Mouse (Mus musculus): ENCODE measurements around the gene Gm21738.
"Not testable (repeated sequence)": the region's sequence is repeated elsewhere in the genome, so short reads cannot be mapped to it uniquely, and the experiment has no call there.

Gm21738 gene

GRCm38 (mm10) chr14:19418830-19419229 lies at the start of gene Gm21738:
Gene Gm21738, minus strand, starts transcription at chr14:19418930.
- DNase-seq (ENCODE audit: low read depth, low spot score); H3K27me3 ChIP-seq (ENCODE audit: control insufficient read depth, insufficient read depth, low read length, poor library complexity, severe bottlenecking); H3K36me3 ChIP-seq (ENCODE audit: control insufficient read depth, insufficient read depth, low read length, poor library complexity, severe bottlenecking): not testable (repeated sequence)

- DNase-seq (ENCODE audit: low read depth, low spot score); H3K36me3 ChIP-seq (ENCODE audit: control insufficient read depth, insufficient read depth, low read length, poor library complexity, severe bottlenecking): not testable (repeated sequence)
Measured at GRCm38 (mm10) chr14:19383741-19384140, 35.0 kb downstream of the Gm21738 start.

More at GRCm38 (mm10) chr14:19383741-19384140, 35.0 kb downstream of the Gm21738 start:
- not testable (repeated sequence) for H3K27me3 ChIP-seq (ENCODE audit: control insufficient read depth, insufficient read depth, low read length, poor library complexity, severe bottlenecking)

Data from splenic B cell, adult 2 months (primary cell).